Mouse (Mus musculus): ENCODE data around the gene Rexo5. TPM values are rescaled to one million over a fixed set of nuclear protein-coding genes. Genes with fewer than 3 reads are reported as not detected.

Gene Rexo5
- polyA plus RNA-seq, 1 experiment from 2014 or later, result 10.8 TPM

- H3K4me1 ChIP-seq, result peaks cover 10% of the 10 kb centered on the region
- 91% methylated on average over 3 of the region's 3 CpGs for WGBS
- H3K4me3 ChIP-seq, result no peak overlapping the region
- H3K27me3 ChIP-seq (replicated peaks), result no peaks in the 10 kb centered on the region
- peaks cover 26% of the 10 kb centered on the region for H3K36me3 ChIP-seq (replicated peaks)
- no peak overlapping the region for H3K4me2 ChIP-seq
- no peak overlapping the region for H3K27ac ChIP-seq
- no peak overlapping the region for H3K9ac ChIP-seq
- H3K9me3 ChIP-seq, result no peaks in the 10 kb centered on the region
- ATAC-seq (replicated peaks), result no peak
Observed at GRCm38 (mm10) chr7:119789024-119789423, 4.8 kb upstream of the Rexo5 start.

- Histone ChIP-seq H3K27ac (peak overlapping the region; percentile 68), H3K9ac (peak overlapping the region; percentile 81), H3K4me2 (peak overlapping the region; percentile 80), H3K4me3 (peak overlapping the region; percentile 90), H3K4me1 (peaks cover 15% of the 10 kb centered on the region), H3K36me3 (replicated peaks) (0 out of 2 replicates have a peak, but pooled peaks cover 3% of the 10 kb centered on the region), H3K9me3 (no peaks in the 10 kb centered on the region), H3K27me3 (replicated peaks) (no peaks in the 10 kb centered on the region)
- ATAC-seq (replicated peaks), result no peak
- under 1% methylated on average over 20 of the region's 21 CpGs for WGBS
Observed at GRCm38 (mm10) chr7:119794251-119794638, 439 bp downstream of the Rexo5 start.

- H3K27me3 ChIP-seq (replicated peaks), result no peaks in the 10 kb centered on the region
- H3K4me3 ChIP-seq, result no peak overlapping the region
- H3K9ac ChIP-seq, result no peak overlapping the region
- peaks cover 15% of the 10 kb centered on the region for H3K4me1 ChIP-seq
- ATAC-seq (replicated peaks), result no peak
- no peaks in the 10 kb centered on the region for H3K36me3 ChIP-seq (replicated peaks)
- H3K9me3 ChIP-seq, result no peaks in the 10 kb centered on the region
- peak overlapping the region; percentile 7; the same call in 1 of the 2 replicates for H3K4me2 ChIP-seq
- H3K27ac ChIP-seq, result no peak overlapping the region
Observed at GRCm38 (mm10) chr7:119795311-119795710, 1.5 kb downstream of the Rexo5 start.

GRCm38 (mm10) chr7:119800488-119800887 is 6.7 kb downstream of the Rexo5 start:
- Histone ChIP-seq H3K9me3 (no peaks in the 10 kb centered on the region), H3K27me3 (replicated peaks) (no peaks in the 10 kb centered on the region), H3K4me2 (no peak overlapping the region), H3K9ac (no peak overlapping the region), H3K4me1 (no peaks in the 10 kb centered on the region), H3K4me3 (no peak overlapping the region), H3K27ac (no peak overlapping the region), H3K36me3 (replicated peaks) (no peaks in the 10 kb centered on the region)
- ATAC-seq (replicated peaks), result no peak
- 99% methylated on average over 3 of the region's 3 CpGs for WGBS

GRCm38 (mm10) chr7:119800991-119801390 is 7.2 kb downstream of the Rexo5 start:
- H3K4me3 ChIP-seq, result no peak overlapping the region
- no peak overlapping the region for H3K9ac ChIP-seq
- H3K36me3 ChIP-seq (replicated peaks), result no peaks in the 10 kb centered on the region
- no peak overlapping the region for H3K4me2 ChIP-seq
- no peaks in the 10 kb centered on the region for H3K9me3 ChIP-seq
- no peaks in the 10 kb centered on the region for H3K27me3 ChIP-seq (replicated peaks)
- no peaks in the 10 kb centered on the region for H3K4me1 ChIP-seq
- no peak overlapping the region for H3K27ac ChIP-seq
- no peak for ATAC-seq (replicated peaks)
- WGBS, result 91% methylated on average over 3 of the region's 3 CpGs

GRCm38 (mm10) chr7:119807396-119807795 is 13.6 kb downstream of the Rexo5 start:
- Histone ChIP-seq H3K27me3 (replicated peaks) (no peaks in the 10 kb centered on the region), H3K4me3 (no peak overlapping the region), H3K27ac (no peak overlapping the region), H3K36me3 (replicated peaks) (no peaks in the 10 kb centered on the region), H3K4me1 (no peaks in the 10 kb centered on the region), H3K9me3 (no peaks in the 10 kb centered on the region), H3K9ac (no peak overlapping the region), H3K4me2 (no peak overlapping the region)
- WGBS, result 92% methylated on average over 5 of the region's 5 CpGs
- no peak for ATAC-seq (replicated peaks)

- 95% methylated on average over 3 of the region's 3 CpGs for WGBS
- Histone ChIP-seq H3K4me3 (no peak overlapping the region), H3K4me1 (no peaks in the 10 kb centered on the region), H3K9me3 (no peaks in the 10 kb centered on the region), H3K4me2 (no peak overlapping the region), H3K27ac (no peak overlapping the region), H3K27me3 (replicated peaks) (no peaks in the 10 kb centered on the region), H3K9ac (no peak overlapping the region), H3K36me3 (replicated peaks) (no peaks in the 10 kb centered on the region)
- ATAC-seq (replicated peaks), result no peak
Observed at GRCm38 (mm10) chr7:119808723-119809122, 14.9 kb downstream of the Rexo5 start.

GRCm38 (mm10) chr7:119835371-119835770 is 41.6 kb downstream of the Rexo5 start:
- Histone ChIP-seq H3K4me1 (no peaks in the 10 kb centered on the region), H3K27ac (no peak overlapping the region), H3K4me2 (no peak overlapping the region), H3K4me3 (no peak overlapping the region), H3K27me3 (replicated peaks) (no peaks in the 10 kb centered on the region), H3K9me3 (no peaks in the 10 kb centered on the region), H3K9ac (no peak overlapping the region), H3K36me3 (replicated peaks) (no peaks in the 10 kb centered on the region)
- no peak for ATAC-seq (replicated peaks)
- 97% methylated on average over 1 of the region's 1 CpGs for WGBS

GRCm38 (mm10) chr7:119835996-119836777 is 42.4 kb downstream of the Rexo5 start:
- H3K4me2 ChIP-seq, result no peak overlapping the region
- H3K27ac ChIP-seq, result no peak overlapping the region
- no peaks in the 10 kb centered on the region for H3K36me3 ChIP-seq (replicated peaks)
- no peak for ATAC-seq (replicated peaks)
- H3K9ac ChIP-seq, result no peak overlapping the region
- no peaks in the 10 kb centered on the region for H3K4me1 ChIP-seq
- H3K4me3 ChIP-seq, result no peak overlapping the region
- 96% methylated on average over 4 of the region's 4 CpGs for WGBS
- no peaks in the 10 kb centered on the region for H3K9me3 ChIP-seq
- H3K27me3 ChIP-seq (replicated peaks), result no peaks in the 10 kb centered on the region

GRCm38 (mm10) chr7:119841820-119842449 is 48.1 kb downstream of the Rexo5 start:
- Histone ChIP-seq H3K9ac (no peak overlapping the region), H3K27ac (no peak overlapping the region), H3K4me1 (no peaks in the 10 kb centered on the region), H3K9me3 (no peaks in the 10 kb centered on the region), H3K4me2 (no peak overlapping the region), H3K4me3 (no peak overlapping the region), H3K27me3 (replicated peaks) (no peaks in the 10 kb centered on the region), H3K36me3 (replicated peaks) (no peaks in the 10 kb centered on the region)
- no peak for ATAC-seq (replicated peaks)
- 95% methylated on average over 4 of the region's 4 CpGs for WGBS

- no peaks in the 10 kb centered on the region for H3K9me3 ChIP-seq
- H3K36me3 ChIP-seq (replicated peaks), result no peaks in the 10 kb centered on the region
- no peaks in the 10 kb centered on the region for H3K4me1 ChIP-seq
- H3K4me3 ChIP-seq, result no peak overlapping the region
- 87% methylated on average over 2 of the region's 2 CpGs for WGBS
- no peak overlapping the region for H3K27ac ChIP-seq
- ATAC-seq (replicated peaks), result no peak
- no peak overlapping the region for H3K9ac ChIP-seq
- no peaks in the 10 kb centered on the region for H3K27me3 ChIP-seq (replicated peaks)
- no peak overlapping the region for H3K4me2 ChIP-seq
Observed at GRCm38 (mm10) chr7:119845541-119845940, 51.7 kb downstream of the Rexo5 start.

- no peaks in the 10 kb centered on the region for H3K36me3 ChIP-seq (replicated peaks)
- H3K27ac ChIP-seq, result no peak overlapping the region
- H3K9me3 ChIP-seq, result no peaks in the 10 kb centered on the region
- no peak overlapping the region for H3K4me2 ChIP-seq
- H3K27me3 ChIP-seq (replicated peaks), result no peaks in the 10 kb centered on the region
- 89% methylated on average over 2 of the region's 2 CpGs for WGBS
- H3K9ac ChIP-seq, result no peak overlapping the region
- no peak for ATAC-seq (replicated peaks)
- no peak overlapping the region for H3K4me3 ChIP-seq
- no peaks in the 10 kb centered on the region for H3K4me1 ChIP-seq
Observed at GRCm38 (mm10) chr7:119847396-119847795, 53.6 kb downstream of the Rexo5 start.

GRCm38 (mm10) chr7:119849096-119849495 is 55.3 kb downstream of the Rexo5 start:
- H3K4me3 ChIP-seq, result no peak overlapping the region
- WGBS, result 0% methylated on average over 1 of the region's 1 CpGs
- no peaks in the 10 kb centered on the region for H3K4me1 ChIP-seq
- no peak overlapping the region for H3K4me2 ChIP-seq
- ATAC-seq (replicated peaks), result peak; percentile 45; the same call in 1 of the 2 replicates
- no peaks in the 10 kb centered on the region for H3K9me3 ChIP-seq
- no peaks in the 10 kb centered on the region for H3K36me3 ChIP-seq (replicated peaks)
- no peak overlapping the region for H3K27ac ChIP-seq
- H3K27me3 ChIP-seq (replicated peaks), result no peaks in the 10 kb centered on the region
- H3K9ac ChIP-seq, result no peak overlapping the region

Measured in midbrain, embryonic 15.5 days (tissue).